Mouse (Mus musculus): ENCODE data around the gene Gnat1. TPM values are rescaled to one million over a fixed set of nuclear protein-coding genes. Genes with fewer than 3 reads are reported as not detected.

Gnat1 gene
- polyA plus RNA-seq, 1 experiment from 2014 or later, result 2.0 TPM

DNA sequence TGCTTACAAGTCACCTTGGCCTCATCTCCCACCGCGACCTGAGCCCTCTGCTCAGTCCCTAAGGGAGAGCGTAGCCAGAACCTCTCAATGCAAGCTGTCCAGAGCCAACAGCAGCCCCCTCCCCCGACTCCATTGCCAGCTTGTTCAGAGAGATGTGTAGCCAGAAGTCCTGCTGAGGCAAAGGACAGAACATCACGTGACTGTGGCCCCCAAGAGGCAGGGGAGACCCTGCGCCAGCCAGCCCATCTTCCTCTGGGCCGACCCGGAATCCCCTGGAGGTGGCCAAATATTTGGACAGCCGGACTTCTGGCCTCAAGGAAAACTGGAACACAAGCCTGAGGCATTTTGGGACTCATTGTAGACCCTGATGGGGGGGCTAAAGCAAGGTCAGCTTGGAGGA is 16.0 kb downstream of the Gnat1 start:
- H3K36me3 ChIP-seq (ENCODE audit: control insufficient read depth, insufficient read depth, low read length), result no peaks in the 10 kb centered on the region
- ATAC-seq (ENCODE audit: low FRiP score, low TSS enrichment) (no peak), DNase-seq (no peak)
- H3K27ac ChIP-seq (replicated peaks; ENCODE audit: low read depth, low read length), result no peak overlapping the region
- H3K4me3 ChIP-seq (replicated peaks; ENCODE audit: low read depth, low read length), result no peak overlapping the region
- H3K9me3 ChIP-seq (ENCODE audit: control insufficient read depth, low read length), result no peaks in the 10 kb centered on the region
- H3K9ac ChIP-seq (replicated peaks; ENCODE audit: low read length), result no peak overlapping the region
- H3K4me2 ChIP-seq (ENCODE audit: low read length), result no peak overlapping the region
- 56% methylated on average over 9 of the region's 9 CpGs for WGBS
- peaks cover 27% of the 10 kb centered on the region for H3K4me1 ChIP-seq (ENCODE audit: control insufficient read depth, insufficient read depth, low read length)
- H3K27me3 ChIP-seq (ENCODE audit: control insufficient read depth, insufficient read depth, low read length), result peaks cover 15% of the 10 kb centered on the region

DNA sequence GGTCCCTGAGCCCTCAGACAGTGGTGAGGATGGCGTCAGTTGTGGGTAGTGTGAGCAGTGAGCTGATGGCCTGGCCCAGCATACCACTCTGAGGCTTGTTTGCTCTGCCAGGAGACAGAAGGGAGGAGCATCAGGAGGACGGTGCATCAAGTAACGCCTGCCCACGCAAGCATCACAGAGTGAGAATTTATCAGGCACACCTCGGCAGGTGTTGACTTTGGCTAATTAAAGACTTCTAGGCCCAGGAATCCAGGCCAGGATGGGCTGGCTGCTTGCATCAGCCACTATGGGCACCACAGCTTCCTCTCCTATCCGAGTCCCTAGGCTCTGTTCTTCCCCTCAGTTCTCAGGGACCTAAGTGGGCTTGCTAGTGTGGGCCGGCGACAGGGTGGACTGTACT is 17.2 kb downstream of the Gnat1 start:
- Histone ChIP-seq H3K9ac (replicated peaks; ENCODE audit: low read length) (no peak overlapping the region), H3K36me3 (ENCODE audit: control insufficient read depth, insufficient read depth, low read length) (no peaks in the 10 kb centered on the region), H3K4me3 (replicated peaks; ENCODE audit: low read depth, low read length) (no peak overlapping the region), H3K4me2 (ENCODE audit: low read length) (no peak overlapping the region), H3K9me3 (ENCODE audit: control insufficient read depth, low read length) (no peaks in the 10 kb centered on the region), H3K4me1 (ENCODE audit: control insufficient read depth, insufficient read depth, low read length) (peaks cover 23% of the 10 kb centered on the region), H3K27ac (replicated peaks; ENCODE audit: low read depth, low read length) (no peak overlapping the region), H3K27me3 (ENCODE audit: control insufficient read depth, insufficient read depth, low read length) (peaks cover 15% of the 10 kb centered on the region)
- ATAC-seq (ENCODE audit: low FRiP score, low TSS enrichment) (no peak), DNase-seq (no peak)
- 92% methylated on average over 8 of the region's 8 CpGs for WGBS

DNA sequence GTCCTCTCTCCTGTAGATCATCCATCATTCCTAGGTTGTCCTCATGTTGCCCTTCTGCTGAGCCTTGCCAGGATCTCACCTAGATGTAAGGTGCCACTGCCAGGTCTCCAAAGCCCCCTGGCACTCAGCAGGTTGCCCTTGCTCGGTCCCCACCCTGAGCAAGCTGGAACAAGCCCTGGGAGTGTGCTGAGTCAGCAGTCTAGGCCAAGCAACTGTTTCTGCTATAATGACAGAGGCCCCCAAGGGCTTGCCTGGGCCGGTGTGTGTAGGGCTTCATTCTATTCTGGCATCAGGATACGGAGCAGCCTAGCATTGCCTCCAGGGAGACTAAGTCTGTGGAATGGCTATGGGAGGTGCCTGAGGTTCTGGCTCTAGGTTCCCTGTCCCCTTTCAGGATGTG is 18.7 kb downstream of the Gnat1 start:
- DNase-seq (no peak), ATAC-seq (ENCODE audit: low FRiP score, low TSS enrichment) (no peak)
- peaks cover 10% of the 10 kb centered on the region for H3K4me1 ChIP-seq (ENCODE audit: control insufficient read depth, insufficient read depth, low read length)
- H3K4me3 ChIP-seq (replicated peaks; ENCODE audit: low read depth, low read length), result no peak overlapping the region
- no peaks in the 10 kb centered on the region for H3K36me3 ChIP-seq (ENCODE audit: control insufficient read depth, insufficient read depth, low read length)
- no peak overlapping the region for H3K27ac ChIP-seq (replicated peaks; ENCODE audit: low read depth, low read length)
- H3K27me3 ChIP-seq (ENCODE audit: control insufficient read depth, insufficient read depth, low read length), result peaks cover 5% of the 10 kb centered on the region; the same call in 1 of the 2 replicates
- no peak overlapping the region for H3K4me2 ChIP-seq (ENCODE audit: low read length)
- no peaks in the 10 kb centered on the region for H3K9me3 ChIP-seq (ENCODE audit: control insufficient read depth, low read length)
- WGBS, result 53% methylated on average over 3 of the region's 3 CpGs
- H3K9ac ChIP-seq (replicated peaks; ENCODE audit: low read length), result no peak overlapping the region

DNA sequence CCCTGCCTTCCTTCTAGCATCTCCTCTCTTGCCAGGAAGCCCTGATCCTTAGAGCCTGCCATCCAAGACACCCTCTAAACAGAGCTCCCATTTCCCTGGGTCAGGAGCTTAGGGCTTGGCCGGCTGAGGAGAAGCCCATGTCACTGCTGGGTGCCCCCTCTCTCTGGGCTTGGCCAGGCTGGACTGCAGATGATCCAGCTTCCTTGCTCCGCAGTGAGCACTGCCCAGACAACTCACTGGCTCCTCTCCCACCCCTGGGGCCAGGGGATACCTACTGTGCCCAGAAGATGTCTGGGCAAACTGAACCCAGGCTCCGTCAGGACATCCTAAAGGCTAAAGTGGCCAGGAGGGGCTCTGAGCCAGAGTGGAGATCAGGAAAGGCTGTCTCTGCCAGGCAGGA is 19.6 kb downstream of the Gnat1 start:
- ATAC-seq (ENCODE audit: low FRiP score, low TSS enrichment) (no peak), DNase-seq (no peak)
- Histone ChIP-seq H3K27ac (replicated peaks; ENCODE audit: low read depth, low read length) (peak overlapping the region; percentile 32; the same call in 1 of the 2 replicates), H3K9ac (replicated peaks; ENCODE audit: low read length) (no peak overlapping the region; the same call in 1 of the 2 replicates), H3K4me1 (ENCODE audit: control insufficient read depth, insufficient read depth, low read length) (peaks cover 10% of the 10 kb centered on the region), H3K4me2 (ENCODE audit: low read length) (no peak overlapping the region), H3K9me3 (ENCODE audit: control insufficient read depth, low read length) (no peaks in the 10 kb centered on the region), H3K4me3 (replicated peaks; ENCODE audit: low read depth, low read length) (no peak overlapping the region), H3K36me3 (ENCODE audit: control insufficient read depth, insufficient read depth, low read length) (no peaks in the 10 kb centered on the region), H3K27me3 (ENCODE audit: control insufficient read depth, insufficient read depth, low read length) (no peaks in the 10 kb centered on the region)
- WGBS, result 95% methylated on average over 3 of the region's 3 CpGs

DNA sequence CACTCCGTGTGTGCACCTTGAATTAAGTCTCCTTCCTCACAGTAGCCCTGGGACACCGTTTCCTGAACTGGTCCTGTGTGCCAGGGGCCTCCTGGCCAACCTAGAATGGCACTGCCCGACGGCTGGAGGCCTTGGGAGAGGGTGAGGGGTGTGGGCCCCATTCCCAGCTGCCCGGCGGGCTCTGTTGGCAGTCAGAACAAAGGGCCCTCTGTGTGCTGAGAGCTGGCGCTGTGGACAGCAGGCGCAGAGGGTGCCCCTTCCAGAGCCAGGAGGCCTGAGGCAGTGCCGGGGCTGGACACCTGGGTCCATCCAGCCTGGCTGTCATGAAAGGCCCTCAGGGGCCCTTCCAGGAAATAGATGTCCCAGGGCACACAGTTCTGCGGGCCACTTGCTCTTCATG is 20.0 kb downstream of the Gnat1 start:
- Histone ChIP-seq H3K27ac (replicated peaks; ENCODE audit: low read depth, low read length) (peak overlapping the region; percentile 32; the same call in 1 of the 2 replicates), H3K4me3 (replicated peaks; ENCODE audit: low read depth, low read length) (no peak overlapping the region), H3K9me3 (ENCODE audit: control insufficient read depth, low read length) (no peaks in the 10 kb centered on the region), H3K4me2 (ENCODE audit: low read length) (no peak overlapping the region), H3K9ac (replicated peaks; ENCODE audit: low read length) (no peak overlapping the region; the same call in 1 of the 2 replicates), H3K27me3 (ENCODE audit: control insufficient read depth, insufficient read depth, low read length) (no peaks in the 10 kb centered on the region), H3K4me1 (ENCODE audit: control insufficient read depth, insufficient read depth, low read length) (peaks cover 10% of the 10 kb centered on the region), H3K36me3 (ENCODE audit: control insufficient read depth, insufficient read depth, low read length) (no peaks in the 10 kb centered on the region)
- ATAC-seq (ENCODE audit: low FRiP score, low TSS enrichment) (no peak), DNase-seq (peak; percentile 40)
- WGBS, result 73% methylated on average over 10 of the region's 10 CpGs

DNA sequence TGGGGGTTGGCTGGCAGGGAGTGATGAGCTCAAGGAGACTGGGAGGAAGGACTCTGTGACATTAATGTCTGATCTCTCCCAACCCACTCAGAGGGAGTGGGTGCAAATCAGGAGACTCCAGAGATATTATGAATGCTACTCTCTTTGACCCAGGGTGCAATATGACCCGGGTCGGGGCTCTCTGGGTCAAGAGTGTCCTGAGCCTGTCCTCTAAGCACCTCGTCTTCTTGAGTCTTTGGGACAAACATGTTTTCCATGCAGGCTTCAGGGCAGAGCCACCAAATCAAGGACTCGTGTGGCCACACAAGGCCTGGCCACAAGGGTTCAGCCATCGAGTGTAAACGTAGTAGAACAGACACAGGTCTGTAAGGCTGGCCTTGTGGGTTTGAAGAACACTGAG is 21.4 kb downstream of the Gnat1 start:
- Histone ChIP-seq H3K4me1 (ENCODE audit: control insufficient read depth, insufficient read depth, low read length) (0 out of 2 replicates have a peak, but pooled peaks cover 4% of the 10 kb centered on the region), H3K36me3 (ENCODE audit: control insufficient read depth, insufficient read depth, low read length) (no peaks in the 10 kb centered on the region), H3K4me3 (replicated peaks; ENCODE audit: low read depth, low read length) (no peak overlapping the region), H3K27ac (replicated peaks; ENCODE audit: low read depth, low read length) (no peak overlapping the region), H3K4me2 (ENCODE audit: low read length) (no peak overlapping the region), H3K27me3 (ENCODE audit: control insufficient read depth, insufficient read depth, low read length) (no peaks in the 10 kb centered on the region), H3K9me3 (ENCODE audit: control insufficient read depth, low read length) (no peaks in the 10 kb centered on the region), H3K9ac (replicated peaks; ENCODE audit: low read length) (no peak overlapping the region)
- DNase-seq (no peak), ATAC-seq (ENCODE audit: low FRiP score, low TSS enrichment) (no peak)
- 92% methylated on average over 6 of the region's 6 CpGs for WGBS

DNA sequence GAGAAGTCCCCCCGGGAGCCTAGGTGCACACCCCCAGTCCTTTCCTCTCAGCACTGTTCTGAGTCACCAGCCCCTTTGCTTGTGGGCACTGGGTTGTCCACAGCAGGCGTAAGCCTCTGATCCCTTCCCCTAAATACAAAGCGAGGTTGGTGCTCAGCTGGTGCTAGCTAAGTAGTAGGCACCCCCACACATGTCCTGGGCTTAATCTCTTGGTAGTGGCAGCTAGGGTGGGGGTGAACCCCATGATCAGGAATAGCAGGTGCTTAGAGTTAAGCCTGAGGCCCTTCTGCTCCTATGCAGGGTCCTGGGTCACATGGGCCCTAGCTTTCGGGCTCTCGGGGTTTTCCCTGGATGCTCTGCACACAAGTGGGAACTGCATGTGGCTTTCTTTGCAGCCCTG is 22.4 kb downstream of the Gnat1 start:
- no peaks in the 10 kb centered on the region for H3K9me3 ChIP-seq (ENCODE audit: control insufficient read depth, low read length)
- WGBS, result 81% methylated on average over 5 of the region's 5 CpGs
- no peak for DNase-seq

DNA sequence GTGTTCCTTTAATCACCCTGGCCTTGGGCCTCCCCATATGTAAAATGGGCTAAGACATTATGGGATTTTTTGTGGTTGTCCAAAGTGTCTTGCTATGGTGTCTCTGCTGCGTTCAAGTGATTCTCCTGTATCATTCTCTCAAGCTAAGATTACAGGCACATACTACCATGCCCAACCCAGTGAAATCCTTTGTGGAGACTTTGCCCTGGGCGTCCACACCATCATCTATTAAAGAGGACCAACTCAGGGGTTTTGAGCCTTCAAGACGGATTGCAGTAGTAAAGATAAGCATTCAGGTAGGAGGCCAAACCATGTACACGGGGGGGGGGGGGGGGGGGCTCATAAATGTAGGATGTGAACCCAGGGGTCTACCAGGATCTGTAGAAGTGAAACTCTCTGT is 24.9 kb downstream of the Gnat1 start:
- H3K4me2 ChIP-seq (ENCODE audit: low read length), result no peak overlapping the region
- no peak overlapping the region for H3K4me3 ChIP-seq (replicated peaks; ENCODE audit: low read depth, low read length)
- no peak overlapping the region for H3K27ac ChIP-seq (replicated peaks; ENCODE audit: low read depth, low read length)
- 0 out of 2 replicates have a peak, but pooled peaks cover under 1% of the 10 kb centered on the region for H3K4me1 ChIP-seq (ENCODE audit: control insufficient read depth, insufficient read depth, low read length)
- DNase-seq (no peak), ATAC-seq (ENCODE audit: low FRiP score, low TSS enrichment) (no peak)
- no peaks in the 10 kb centered on the region for H3K27me3 ChIP-seq (ENCODE audit: control insufficient read depth, insufficient read depth, low read length)
- H3K9me3 ChIP-seq (ENCODE audit: control insufficient read depth, low read length), result no peaks in the 10 kb centered on the region
- H3K9ac ChIP-seq (replicated peaks; ENCODE audit: low read length), result no peak overlapping the region
- WGBS, result 88% methylated on average over 4 of the region's 4 CpGs
- H3K36me3 ChIP-seq (ENCODE audit: control insufficient read depth, insufficient read depth, low read length), result no peaks in the 10 kb centered on the region

More for the DNA sequence above, 22.4 kb downstream of the Gnat1 start:
- Histone ChIP-seq H3K4me3 (replicated peaks; ENCODE audit: low read depth, low read length) (no peak overlapping the region), H3K27ac (replicated peaks; ENCODE audit: low read depth, low read length) (no peak overlapping the region), H3K4me1 (ENCODE audit: control insufficient read depth, insufficient read depth, low read length) (0 out of 2 replicates have a peak, but pooled peaks cover 4% of the 10 kb centered on the region), H3K27me3 (ENCODE audit: control insufficient read depth, insufficient read depth, low read length) (no peaks in the 10 kb centered on the region), H3K9ac (replicated peaks; ENCODE audit: low read length) (no peak overlapping the region), H3K4me2 (ENCODE audit: low read length) (no peak overlapping the region), H3K36me3 (ENCODE audit: control insufficient read depth, insufficient read depth, low read length) (no peaks in the 10 kb centered on the region)
- ATAC-seq (ENCODE audit: low FRiP score, low TSS enrichment), result no peak

DNA sequence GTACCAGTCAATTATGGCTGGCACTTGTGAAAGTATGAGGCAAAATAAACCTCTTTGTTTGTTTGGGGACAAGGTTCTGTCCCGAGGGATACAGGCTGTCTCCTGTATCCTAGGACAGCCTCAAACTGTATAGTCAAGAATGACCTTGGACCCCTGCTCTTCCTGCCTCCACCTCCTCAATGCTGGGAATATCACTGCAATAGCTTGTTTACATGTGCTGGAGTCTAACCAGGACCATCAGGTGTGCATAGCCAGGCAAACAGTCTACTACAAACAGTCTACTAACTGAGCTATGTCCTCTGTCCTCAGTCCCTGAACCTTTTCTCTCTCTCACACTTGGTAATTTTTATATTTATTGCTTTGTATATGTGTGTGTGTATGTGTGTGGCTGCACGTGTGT is 26.0 kb downstream of the Gnat1 start:
- H3K36me3 ChIP-seq (ENCODE audit: control insufficient read depth, insufficient read depth, low read length), result no peaks in the 10 kb centered on the region
- ATAC-seq (ENCODE audit: low FRiP score, low TSS enrichment) (no peak), DNase-seq (no peak)
- H3K4me3 ChIP-seq (replicated peaks; ENCODE audit: low read depth, low read length), result no peak overlapping the region
- 87% methylated on average over 2 of the region's 2 CpGs for WGBS
- no peaks in the 10 kb centered on the region for H3K4me1 ChIP-seq (ENCODE audit: control insufficient read depth, insufficient read depth, low read length)
- no peak overlapping the region for H3K27ac ChIP-seq (replicated peaks; ENCODE audit: low read depth, low read length)
- no peaks in the 10 kb centered on the region for H3K9me3 ChIP-seq (ENCODE audit: control insufficient read depth, low read length)
- H3K4me2 ChIP-seq (ENCODE audit: low read length), result no peak overlapping the region
- no peaks in the 10 kb centered on the region for H3K27me3 ChIP-seq (ENCODE audit: control insufficient read depth, insufficient read depth, low read length)
- no peak overlapping the region for H3K9ac ChIP-seq (replicated peaks; ENCODE audit: low read length)

Measured in midbrain, embryonic 14.5 days (tissue).